Mouse (Mus musculus): ENCODE results near the gene 1700030K09Rik. TPM values are rescaled to one million over a fixed set of nuclear protein-coding genes. Genes with fewer than 3 reads are reported as not detected.

The 1700030K09Rik gene
- polyA plus RNA-seq, 2 experiments, result 13.2 to 16.2 TPM

GRCm38 (mm10) chr8:72474826-72475546, 31.3 kb downstream of the 1700030K09Rik start, which contains the start of gene Cherp:
Cherp (minus strand) TSS chr8:72475226.
- TF ChIP-seq POLR2A (IDR thresholded peaks at IDR 0.05; ENCODE audit: borderline replicate concordance, extremely low read depth, insufficient read depth, insufficient read length), result peak; percentile 66; the same call in 1 of the 2 replicates
- ATAC-seq (ENCODE audit: low FRiP score, low read depth), result peak; percentile 96
- H3K9me3 ChIP-seq (ENCODE audit: control insufficient read depth, low read length), result peaks cover 3% of the 10 kb centered on the region; the same call in 1 of the 2 replicates
- H3K4me3 ChIP-seq (replicated peaks; ENCODE audit: low read length), result peak within 1 kb of the TSS; percentile 89
- peaks cover 34% of the 10 kb centered on the region for H3K36me3 ChIP-seq (ENCODE audit: control insufficient read depth, insufficient read depth, low read length)
- H3K4me1 ChIP-seq (ENCODE audit: control insufficient read depth, insufficient read depth, low read length), result peaks cover 11% of the 10 kb centered on the region
- WGBS, result under 1% methylated on average over 76 of the region's 80 CpGs
- peak; percentile 98 for DNase-seq (ENCODE audit: low spot score)
- H3K4me2 ChIP-seq (replicated peaks; ENCODE audit: low read depth, low read length, severe bottlenecking), result peak within 1 kb of the TSS; percentile 93
- H3K27ac ChIP-seq (replicated peaks; ENCODE audit: low read depth, low read length), result peak within 1 kb of the TSS; percentile 78
- peak within 1 kb of the TSS; percentile 80 for H3K9ac ChIP-seq (ENCODE audit: low read depth, low read length, severe bottlenecking)
- no peaks in the 10 kb centered on the region for H3K27me3 ChIP-seq (ENCODE audit: control insufficient read depth, insufficient read depth, low read length)

- Histone ChIP-seq H3K27ac (replicated peaks; ENCODE audit: low read depth, low read length) (no peak overlapping the region), H3K27me3 (ENCODE audit: control insufficient read depth, insufficient read depth, low read length) (no peaks in the 10 kb centered on the region), H3K4me1 (ENCODE audit: control insufficient read depth, insufficient read depth, low read length) (no peaks in the 10 kb centered on the region), H3K4me2 (replicated peaks; ENCODE audit: low read depth, low read length, severe bottlenecking) (no peak overlapping the region), H3K4me3 (replicated peaks; ENCODE audit: low read length) (no peak overlapping the region), H3K9ac (ENCODE audit: low read depth, low read length, severe bottlenecking) (no peak overlapping the region), H3K36me3 (ENCODE audit: control insufficient read depth, insufficient read depth, low read length) (peaks cover 72% of the 10 kb centered on the region), H3K9me3 (ENCODE audit: control insufficient read depth, low read length) (no peaks in the 10 kb centered on the region)
- ATAC-seq (ENCODE audit: low FRiP score, low read depth), result no peak
- 84% methylated on average over 6 of the region's 6 CpGs for WGBS
- DNase-seq (ENCODE audit: low spot score), result no peak
- TF ChIP-seq POLR2A (IDR thresholded peaks at IDR 0.05; ENCODE audit: borderline replicate concordance, extremely low read depth, insufficient read depth, insufficient read length), result no peak
Observed at GRCm38 (mm10) chr8:72485456-72486199, 41.9 kb downstream of the 1700030K09Rik start.

- no peak overlapping the region for H3K27ac ChIP-seq (replicated peaks; ENCODE audit: low read depth, low read length)
- no peak overlapping the region for H3K9ac ChIP-seq (ENCODE audit: low read depth, low read length, severe bottlenecking)
- TF ChIP-seq POLR2A (IDR thresholded peaks at IDR 0.05; ENCODE audit: borderline replicate concordance, extremely low read depth, insufficient read depth, insufficient read length), result no peak
- H3K36me3 ChIP-seq (ENCODE audit: control insufficient read depth, insufficient read depth, low read length), result peaks cover 65% of the 10 kb centered on the region
- H3K27me3 ChIP-seq (ENCODE audit: control insufficient read depth, insufficient read depth, low read length), result no peaks in the 10 kb centered on the region
- no peak for DNase-seq (ENCODE audit: low spot score)
- H3K9me3 ChIP-seq (ENCODE audit: control insufficient read depth, low read length), result no peaks in the 10 kb centered on the region
- no peak for ATAC-seq (ENCODE audit: low FRiP score, low read depth)
- H3K4me2 ChIP-seq (replicated peaks; ENCODE audit: low read depth, low read length, severe bottlenecking), result no peak overlapping the region
- no peak overlapping the region for H3K4me3 ChIP-seq (replicated peaks; ENCODE audit: low read length)
- peaks cover 6% of the 10 kb centered on the region for H3K4me1 ChIP-seq (ENCODE audit: control insufficient read depth, insufficient read depth, low read length)
Observed at GRCm38 (mm10) chr8:72487014-72487413, 43.3 kb downstream of the 1700030K09Rik start.

- no peak overlapping the region for H3K27ac ChIP-seq (replicated peaks; ENCODE audit: low read depth, low read length)
- no peaks in the 10 kb centered on the region for H3K27me3 ChIP-seq (ENCODE audit: control insufficient read depth, insufficient read depth, low read length)
- H3K4me1 ChIP-seq (ENCODE audit: control insufficient read depth, insufficient read depth, low read length), result peaks cover 15% of the 10 kb centered on the region
- DNase-seq (ENCODE audit: low spot score) (no peak), ATAC-seq (ENCODE audit: low FRiP score, low read depth) (no peak)
- peak overlapping the region; percentile 90 for H3K4me2 ChIP-seq (replicated peaks; ENCODE audit: low read depth, low read length, severe bottlenecking)
- H3K9me3 ChIP-seq (ENCODE audit: control insufficient read depth, low read length), result no peaks in the 10 kb centered on the region
- peak overlapping the region; percentile 94 for H3K4me3 ChIP-seq (replicated peaks; ENCODE audit: low read length)
- H3K36me3 ChIP-seq (ENCODE audit: control insufficient read depth, insufficient read depth, low read length), result peaks cover 51% of the 10 kb centered on the region
- peak overlapping the region; percentile 84; the same call in 1 of the 2 replicates for H3K9ac ChIP-seq (ENCODE audit: low read depth, low read length, severe bottlenecking)
- WGBS, result 91% methylated on average over 2 of the region's 2 CpGs
- no peak for TF ChIP-seq POLR2A (IDR thresholded peaks at IDR 0.05; ENCODE audit: borderline replicate concordance, extremely low read depth, insufficient read depth, insufficient read length)
Observed at GRCm38 (mm10) chr8:72491017-72491416, 47.3 kb downstream of the 1700030K09Rik start.

All from limb, embryonic 14.5 days (tissue).